Mouse (Mus musculus) embryo, embryonic 9.5 days (tissue): Measurements from ENCODE around the gene Zfp467.
A peak's percentile ranks its signal among the peaks of the same experiment; 100 is the strongest.

Experiments used
- DNase-seq: peaks from one replicate; pipeline ENCODE4 v3.0.0-alpha.2; 2017; ENCODE audit errors: extremely low spot score

The Zfp467 gene

GRCm38 (mm10) chr6:48440306-48441014, 5.2 kb downstream of the Zfp467 start:
- DNase-seq, result no peak

GRCm38 (mm10) chr6:48439654-48440053, 6.0 kb downstream of the Zfp467 start:
- no peak for DNase-seq

GRCm38 (mm10) chr6:48438475-48439125, 7.0 kb downstream of the Zfp467 start:
- peak; percentile 44 for DNase-seq

- DNase-seq, result no peak
Measured at GRCm38 (mm10) chr6:48437679-48438376, 7.8 kb downstream of the Zfp467 start.

- DNase-seq, result no peak
Measured at GRCm38 (mm10) chr6:48435706-48436349, 9.8 kb downstream of the Zfp467 start.

DNA sequence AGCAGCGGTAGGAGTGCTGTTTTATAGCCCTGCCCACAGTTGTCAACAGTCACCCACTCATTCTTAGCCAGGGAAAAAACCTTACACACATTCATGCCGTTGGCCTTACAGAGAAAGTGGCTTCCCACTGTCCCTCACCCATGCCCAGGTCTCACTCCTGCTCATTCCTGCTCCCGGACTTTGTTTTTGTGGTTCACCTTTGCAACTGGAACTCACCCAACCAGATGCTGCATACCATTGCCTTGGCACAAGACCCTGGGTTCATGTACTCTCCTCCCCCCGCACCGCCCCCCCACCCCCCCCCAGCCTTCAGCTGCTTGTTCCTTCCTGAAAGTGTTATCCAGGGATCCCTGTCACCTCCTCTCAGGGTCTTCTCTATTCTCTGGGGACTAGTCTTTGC, 10.5 kb downstream of the Zfp467 start:
- DNase-seq, result no peak

GRCm38 (mm10) chr6:48434651-48435050, 11.0 kb downstream of the Zfp467 start:
- DNase-seq, result no peak

- DNase-seq, result no peak
Measured at GRCm38 (mm10) chr6:48432893-48433816, 12.5 kb downstream of the Zfp467 start.

DNA sequence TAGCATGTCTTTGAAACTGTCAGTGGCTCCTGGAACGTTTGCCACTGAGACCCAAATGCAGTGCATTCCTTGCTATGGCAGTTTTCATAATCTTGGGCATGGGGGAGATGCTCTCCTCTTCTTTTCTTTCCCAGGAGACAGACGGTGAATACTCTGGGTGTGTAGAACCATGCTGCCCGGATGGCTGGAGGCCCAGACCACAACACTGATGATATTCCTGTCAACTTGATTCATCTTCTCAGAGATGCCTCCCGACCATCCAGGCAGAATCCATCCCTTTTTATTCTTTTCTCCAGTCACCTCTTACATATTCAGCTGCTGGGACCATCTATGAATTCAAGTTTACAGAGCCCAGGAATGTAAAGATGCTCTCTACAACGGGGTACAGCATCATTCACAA, 14.9 kb downstream of the Zfp467 start:
- no peak for DNase-seq

- DNase-seq, result no peak
Measured at GRCm38 (mm10) chr6:48428769-48429557, 16.7 kb downstream of the Zfp467 start.

DNA sequence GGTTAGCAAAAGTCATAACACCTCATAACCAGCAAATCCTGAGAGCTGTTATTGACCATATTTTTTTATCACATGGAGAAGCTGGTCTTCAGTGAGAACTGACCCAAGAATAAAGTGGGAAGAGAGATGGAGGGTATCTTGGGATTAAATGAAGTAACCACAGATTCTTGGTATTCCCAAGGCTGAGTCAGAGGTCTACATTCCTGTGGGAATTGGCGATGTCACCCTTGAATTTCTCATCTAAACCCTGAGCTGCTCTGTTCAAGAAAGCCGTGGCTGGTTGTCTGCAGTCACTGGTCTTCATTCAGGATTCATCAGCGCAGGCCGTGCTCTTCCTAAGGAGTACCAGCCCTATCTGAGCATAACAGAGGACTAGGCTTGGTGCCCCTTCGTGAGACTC, 18.7 kb downstream of the Zfp467 start:
- DNase-seq, result no peak

- DNase-seq, result no peak
Measured at GRCm38 (mm10) chr6:48424074-48424473, 21.6 kb downstream of the Zfp467 start.

DNA sequence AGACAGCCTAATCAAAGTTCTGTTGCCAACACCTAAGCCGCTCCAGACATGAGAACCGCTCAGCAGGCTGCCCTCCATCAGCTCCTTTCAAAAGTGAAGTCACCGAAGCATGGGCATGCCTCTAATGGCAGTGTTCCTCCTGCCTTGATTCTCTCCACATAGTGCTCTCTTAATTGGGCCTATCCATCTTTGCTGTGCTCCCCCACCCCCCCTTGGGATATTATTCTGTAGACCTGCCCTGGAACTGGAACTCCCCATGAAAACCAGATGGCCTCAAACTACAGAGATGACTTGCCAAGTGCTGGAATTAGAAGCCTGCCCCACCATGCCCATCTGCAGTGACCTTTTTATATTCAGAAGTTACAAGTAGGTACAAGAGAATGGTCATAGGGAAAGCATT, 22.3 kb downstream of the Zfp467 start:
- no peak for DNase-seq

DNA sequence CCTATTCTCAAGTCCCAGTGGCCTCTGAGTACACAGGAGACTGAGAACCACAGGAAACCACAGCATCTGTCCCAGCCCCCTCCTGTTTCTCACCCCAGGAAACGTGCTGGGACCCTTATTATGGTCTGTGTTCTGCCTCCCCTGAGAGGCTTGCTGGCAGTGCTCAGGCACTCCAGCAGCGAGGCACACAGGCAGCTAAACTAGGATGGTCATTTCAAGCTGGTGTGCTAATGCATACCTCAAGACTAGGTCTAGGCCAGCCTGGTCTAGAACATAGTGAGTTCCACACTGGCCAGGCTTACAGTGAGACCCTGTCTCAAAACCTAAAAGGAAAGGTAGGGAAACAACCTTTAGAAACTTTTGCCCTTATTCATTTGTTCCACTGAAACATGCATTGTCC, 25.0 kb downstream of the Zfp467 start:
- no peak for DNase-seq

- no peak for DNase-seq
Measured at GRCm38 (mm10) chr6:48416486-48416885, 29.1 kb downstream of the Zfp467 start.

- DNase-seq, result no peak
Measured at GRCm38 (mm10) chr6:48415636-48416035, 30.0 kb downstream of the Zfp467 start.

GRCm38 (mm10) chr6:48414886-48415285, 30.7 kb downstream of the Zfp467 start:
- DNase-seq, result no peak

DNA sequence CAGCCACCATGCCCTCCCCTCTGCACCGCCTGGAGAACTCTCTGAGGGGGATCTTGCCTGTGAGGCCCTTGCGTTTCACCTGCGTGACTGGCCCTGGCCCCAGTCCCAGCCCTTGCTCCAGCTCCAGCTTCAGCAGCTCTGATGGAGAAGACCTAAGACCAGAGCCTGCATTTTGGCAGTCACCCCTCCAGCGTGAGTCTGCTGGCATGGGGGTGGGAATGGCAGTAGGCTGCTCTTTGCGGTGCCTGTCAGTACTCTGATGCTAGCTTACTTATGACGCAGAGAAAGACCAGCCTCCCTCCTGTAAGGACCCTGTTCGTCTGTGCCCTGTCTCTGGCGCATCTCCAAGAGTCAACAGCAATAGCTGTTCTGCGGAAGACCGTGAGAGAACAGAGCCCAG, 32.5 kb downstream of the Zfp467 start:
- no peak for DNase-seq

GRCm38 (mm10) chr6:48412662-48413061, 33.0 kb downstream of the Zfp467 start:
- no peak for DNase-seq

DNA sequence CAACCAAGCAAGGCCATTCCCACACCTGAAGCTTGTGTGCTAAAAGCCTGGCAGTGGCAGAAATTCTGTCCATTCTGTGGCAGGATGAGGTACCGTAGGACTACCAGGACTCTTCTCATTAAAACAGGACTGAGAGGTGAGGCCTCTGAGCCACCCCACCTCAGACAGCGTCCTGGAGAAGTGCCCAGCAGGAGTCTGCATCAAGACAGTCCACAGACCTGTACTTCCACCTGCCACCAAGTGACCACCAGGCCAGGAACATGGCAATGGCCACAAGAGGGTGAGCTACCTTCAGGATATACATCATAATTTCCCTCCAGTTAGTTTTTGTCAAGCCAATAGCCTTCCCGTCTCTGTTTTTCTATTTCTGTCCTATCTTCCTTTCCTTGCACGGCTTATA, 33.5 kb downstream of the Zfp467 start:
- no peak for DNase-seq
